In the genomic region with DNA sequence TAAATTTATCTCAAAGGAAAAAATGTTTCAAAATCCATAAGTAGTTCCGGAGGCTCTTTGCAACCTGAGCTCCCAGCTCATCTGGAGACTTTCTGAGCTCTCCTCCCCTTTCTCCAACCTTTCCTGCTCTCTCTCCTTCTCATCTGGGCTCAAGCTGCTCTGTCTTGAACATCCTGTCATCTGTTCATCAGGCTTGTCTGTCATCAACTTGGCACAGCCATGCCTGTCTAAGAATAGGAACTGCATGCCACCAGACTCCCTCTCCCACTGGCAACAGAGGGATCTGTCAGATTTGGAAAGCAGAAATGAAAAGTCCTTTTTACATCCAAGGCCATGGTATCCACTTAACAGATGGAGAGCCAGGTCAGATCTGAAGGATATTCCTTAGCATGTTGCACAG, we compare ENCODE assay signal across 15 mouse cellular contexts.
DNase-seq lines count a peak whose midpoint lies in the region; ATAC-seq and TF ChIP-seq lines count a peak whose summit lies in the region.
"Had no signal": no experiment of that assay in that cellular context is flagged by ENCODE, and none has a peak within 500 bp of the region (broad histone marks: within the 10 kb centered on the region; RNA-seq: fewer than 3 reads in every experiment).

No protein-coding gene starts in this region.

- no peaks in the 10 kb centered on the region for H3K27me3 ChIP-seq in heart, postnatal 0 days (ENCODE audit: control insufficient read depth, insufficient read depth, low read length)
- H3K27me3 ChIP-seq in kidney, embryonic 14.5 days (ENCODE audit: control insufficient read depth, insufficient read depth, low read length): no peaks in the 10 kb centered on the region
- H3K27me3 ChIP-seq: hindbrain, embryonic 13.5 days; midbrain, embryonic 13.5 days had no signal

- H3K36me3 ChIP-seq in heart, postnatal 0 days (replicated peaks; ENCODE audit: control insufficient read depth, insufficient read depth, low read length): no peaks in the 10 kb centered on the region
- no peaks in the 10 kb centered on the region for H3K36me3 ChIP-seq in kidney, embryonic 14.5 days (ENCODE audit: control insufficient read depth, insufficient read depth, low read length)
- H3K36me3 ChIP-seq: hindbrain, embryonic 13.5 days; midbrain, embryonic 13.5 days had no signal

- no peak for TF ChIP-seq CTCF in heart, postnatal 0 days (IDR thresholded peaks at IDR 0.05; ENCODE audit: low read depth)

- H3K4me2 ChIP-seq in heart, postnatal 0 days (ENCODE audit: low read depth, low read length): peak overlapping the region; percentile 4; the same call in 1 of the 2 replicates
- no peak overlapping the region for H3K4me2 ChIP-seq in kidney, embryonic 14.5 days (replicated peaks; ENCODE audit: low read depth, low read length)
- H3K4me2 ChIP-seq: hindbrain, embryonic 13.5 days; liver, embryonic 11.5 days; midbrain, embryonic 13.5 days had no signal

- intact Hi-C loops in left cerebral cortex, postnatal 25 days (cut with DNase I): no loop called here

- H3K9me3 ChIP-seq in heart, postnatal 0 days (replicated peaks; ENCODE audit: control insufficient read depth, low read length): no peaks in the 10 kb centered on the region
- no peaks in the 10 kb centered on the region for H3K9me3 ChIP-seq in kidney, embryonic 14.5 days (ENCODE audit: control insufficient read depth, low read length)
- H3K9me3 ChIP-seq: hindbrain, embryonic 13.5 days; midbrain, embryonic 13.5 days had no signal

- H3K27ac ChIP-seq in heart, postnatal 0 days (ENCODE audit: low read depth): 0 out of 2 replicates have a peak overlapping the region, but pooled peaks have one; percentile 20
- H3K27ac ChIP-seq in kidney, embryonic 14.5 days (ENCODE audit: low read depth, low read length): no peak overlapping the region
- H3K27ac ChIP-seq: hindbrain, embryonic 13.5 days; midbrain, embryonic 13.5 days had no signal

- no peak for TF ChIP-seq EP300 in heart, postnatal 0 days (IDR thresholded peaks at IDR 0.05; ENCODE audit: low read depth)

- no peak overlapping the region for H3K4me3 ChIP-seq in heart, postnatal 0 days (ENCODE audit: low read depth, low read length)
- no peak overlapping the region for H3K4me3 ChIP-seq in kidney, embryonic 14.5 days (ENCODE audit: low read length)
- H3K4me3 ChIP-seq: hindbrain, embryonic 13.5 days; midbrain, embryonic 13.5 days had no signal

- DNase-seq in cerebellum, postnatal 10 days: peak; percentile 47 to 57
- no peak for DNase-seq in cerebellum, postnatal 4 days (ENCODE audit: low spot score in 2 of 2)
- peak; percentile 6 to 55 for DNase-seq in left cerebral cortex, postnatal 25 days (ENCODE audit: low spot score in 2 of 2)
- no peak for DNase-seq in left cerebral cortex, adult 11 months (ENCODE audit: low spot score)
- peak; percentile 57 for DNase-seq in heart, postnatal 0 days (ENCODE audit: low spot score)
- peak; percentile 32 to 69 for DNase-seq in layer of hippocampus, postnatal 14 days (ENCODE audit: low spot score in 2 of 2)
- DNase-seq in lung, adult 18-20 months: no peak
- DNase-seq: adrenal gland, postnatal 10 days; gastrocnemius, postnatal 14 days; kidney, adult 9 months; thymus, adult 2 months had no signal

- H3K9ac ChIP-seq in heart, postnatal 0 days (replicated peaks; ENCODE audit: low read depth, low read length): no peak overlapping the region
- H3K9ac ChIP-seq in kidney, embryonic 14.5 days (ENCODE audit: low read depth, low read length): no peak overlapping the region
- H3K9ac ChIP-seq: hindbrain, embryonic 13.5 days; midbrain, embryonic 13.5 days had no signal

- ATAC-seq in heart, postnatal 0 days (ENCODE audit: insufficient read depth, low read depth): peak; percentile 81
- ATAC-seq in kidney, embryonic 14.5 days (ENCODE audit: low FRiP score, low TSS enrichment): no peak
- ATAC-seq: midbrain, embryonic 13.5 days had no signal

- H3K4me1 ChIP-seq in heart, postnatal 0 days (ENCODE audit: control insufficient read depth, insufficient read depth): peaks cover 10% of the 10 kb centered on the region; the same call in 1 of the 2 replicates
- H3K4me1 ChIP-seq in kidney, embryonic 14.5 days (ENCODE audit: control insufficient read depth, insufficient read depth, low read length): no peaks in the 10 kb centered on the region

- WGBS in heart, postnatal 0 days: 27% methylated on average over 1 of the region's 1 CpGs
- 65% methylated on average over 1 of the region's 1 CpGs for WGBS in kidney, embryonic 14.5 days

Comparison
In these comparisons a context has a peak if more than half of its experiments do, and no peak if none do; other contexts are left out.
1. DNase-seq: peak in cerebellum, postnatal 10 days (2 of 2), left cerebral cortex, postnatal 25 days (2 of 2), heart, postnatal 0 days (single experiment) and layer of hippocampus, postnatal 14 days (2 of 2); none in cerebellum, postnatal 4 days (0 of 2), left cerebral cortex, adult 11 months (single experiment) and lung, adult 18-20 months (0 of 2).